Mouse (Mus musculus): ENCODE data around the gene Dnah7b.
A peak's percentile ranks its signal among the peaks of the same experiment; 100 is the strongest.
"Not testable (repeated sequence)": the region's sequence is repeated elsewhere in the genome, so short reads cannot be mapped to it uniquely, and the experiment has no call there.

Gene Dnah7b

GRCm38 (mm10) chr1:46294451-46294850 is 228.3 kb downstream of the Dnah7b start:
- not testable (repeated sequence) for DNase-seq (ENCODE audit: low spot score in 2 of 2)

GRCm38 (mm10) chr1:46325942-46326341 is 259.8 kb downstream of the Dnah7b start:
- not testable (repeated sequence) for DNase-seq (ENCODE audit: low spot score in 2 of 2)

GRCm38 (mm10) chr1:46345301-46345700 is 279.2 kb downstream of the Dnah7b start:
- DNase-seq (ENCODE audit: low spot score in 2 of 2) = not testable (repeated sequence)

- not testable (repeated sequence) for DNase-seq (ENCODE audit: low spot score in 2 of 2)
Measured at GRCm38 (mm10) chr1:46380641-46381040, 314.5 kb downstream of the Dnah7b start.

- DNase-seq (ENCODE audit: low spot score in 2 of 2) = not testable (repeated sequence)
Measured at GRCm38 (mm10) chr1:46394681-46395297, 328.7 kb downstream of the Dnah7b start.

- DNase-seq (ENCODE audit: low spot score in 2 of 2) = no peak
Measured at GRCm38 (mm10) chr1:46408324-46409115, 342.4 kb downstream of the Dnah7b start.

GRCm38 (mm10) chr1:46414798-46415197 is 348.7 kb downstream of the Dnah7b start:
- not testable (repeated sequence) for DNase-seq (ENCODE audit: low spot score in 2 of 2)

DNA sequence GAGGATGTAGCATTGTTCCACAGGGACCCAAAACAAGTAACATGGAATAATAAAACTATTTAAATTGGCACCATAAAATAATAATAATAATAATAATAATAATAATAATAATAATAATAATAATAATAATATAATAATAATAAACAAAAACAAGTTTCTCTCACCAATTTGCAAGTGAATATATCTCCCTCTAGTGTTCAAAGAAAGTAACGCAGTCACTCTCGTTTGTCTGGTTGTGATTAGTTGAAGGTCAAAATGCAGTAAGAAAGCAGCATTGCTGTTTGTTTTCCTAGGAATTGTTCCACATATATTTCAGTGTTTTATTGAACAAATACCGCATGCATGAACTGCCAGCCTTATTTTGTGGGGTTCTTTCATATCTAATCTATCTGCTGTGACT is 350.8 kb downstream of the Dnah7b start:
- not testable (repeated sequence) for DNase-seq (ENCODE audit: low spot score in 2 of 2)

- peak; percentile 11 to 32 for DNase-seq (ENCODE audit: low spot score in 2 of 2)
Measured at GRCm38 (mm10) chr1:46418966-46419365, 352.9 kb downstream of the Dnah7b start.
